Mouse (Mus musculus): ENCODE measurements around the gene Tnpo3. TPM values are rescaled to one million over a fixed set of nuclear protein-coding genes. Genes with fewer than 3 reads are reported as not detected.
"Not testable (repeated sequence)": the region's sequence is repeated elsewhere in the genome, so short reads cannot be mapped to it uniquely, and the experiment has no call there.

The Tnpo3 gene
- polyA plus RNA-seq, 1 experiment from 2014 or later = 91.3 TPM

GRCm38 (mm10) chr6:29581202-29581601, 28.5 kb downstream of the Tnpo3 start:
- ATAC-seq (ENCODE audit: insufficient number of reproducible peaks, insufficient read depth, low FRiP score, low read depth) = no peak
- 95% methylated on average over 3 of the region's 3 CpGs for WGBS
- Histone ChIP-seq H3K4me2 (replicated peaks; ENCODE audit: low read depth, low read length) (no peak overlapping the region), H3K9ac (replicated peaks; ENCODE audit: low read depth, low read length) (no peak overlapping the region), H3K4me3 (ENCODE audit: low read depth, low read length) (no peak overlapping the region), H3K4me1 (ENCODE audit: control insufficient read depth, insufficient read depth, low read length) (no peaks in the 10 kb centered on the region), H3K27me3 (ENCODE audit: control insufficient read depth, insufficient read depth, low read length) (no peaks in the 10 kb centered on the region), H3K9me3 (ENCODE audit: control insufficient read depth, low read depth, low read length) (0 out of 2 replicates have a peak, but pooled peaks cover 3% of the 10 kb centered on the region), H3K36me3 (ENCODE audit: control insufficient read depth, insufficient read depth, low read length) (peaks cover 68% of the 10 kb centered on the region), H3K27ac (ENCODE audit: low read length) (no peak overlapping the region)

- no peak overlapping the region for H3K27ac ChIP-seq (ENCODE audit: low read length)
- H3K4me2 ChIP-seq (replicated peaks; ENCODE audit: low read depth, low read length) = no peak overlapping the region
- ATAC-seq (ENCODE audit: insufficient number of reproducible peaks, insufficient read depth, low FRiP score, low read depth) = no peak
- H3K9ac ChIP-seq (replicated peaks; ENCODE audit: low read depth, low read length) = no peak overlapping the region
- no peaks in the 10 kb centered on the region for H3K4me1 ChIP-seq (ENCODE audit: control insufficient read depth, insufficient read depth, low read length)
- no peaks in the 10 kb centered on the region for H3K27me3 ChIP-seq (ENCODE audit: control insufficient read depth, insufficient read depth, low read length)
- WGBS = 88% methylated on average over 1 of the region's 1 CpGs
- 0 out of 2 replicates have a peak, but pooled peaks cover 3% of the 10 kb centered on the region for H3K9me3 ChIP-seq (ENCODE audit: control insufficient read depth, low read depth, low read length)
- H3K36me3 ChIP-seq (ENCODE audit: control insufficient read depth, insufficient read depth, low read length) = peaks cover 63% of the 10 kb centered on the region
- H3K4me3 ChIP-seq (ENCODE audit: low read depth, low read length) = no peak overlapping the region
Observed at GRCm38 (mm10) chr6:29580770-29581169, 28.9 kb downstream of the Tnpo3 start.

- not testable (repeated sequence) for H3K4me3 ChIP-seq (ENCODE audit: low read depth, low read length); H3K27me3 ChIP-seq (ENCODE audit: control insufficient read depth, insufficient read depth, low read length); H3K9me3 ChIP-seq (ENCODE audit: control insufficient read depth, low read depth, low read length); H3K27ac ChIP-seq (ENCODE audit: low read length); H3K4me2 ChIP-seq (replicated peaks; ENCODE audit: low read depth, low read length); ATAC-seq (ENCODE audit: insufficient number of reproducible peaks, insufficient read depth, low FRiP score, low read depth); H3K9ac ChIP-seq (replicated peaks; ENCODE audit: low read depth, low read length); H3K4me1 ChIP-seq (ENCODE audit: control insufficient read depth, insufficient read depth, low read length)
- WGBS = 93% methylated on average over 3 of the region's 3 CpGs
- H3K36me3 ChIP-seq (ENCODE audit: control insufficient read depth, insufficient read depth, low read length) = peaks cover 61% of the 10 kb centered on the region
Observed at GRCm38 (mm10) chr6:29576388-29576787, 33.3 kb downstream of the Tnpo3 start.

GRCm38 (mm10) chr6:29557112-29557511, 52.6 kb downstream of the Tnpo3 start:
- H3K36me3 ChIP-seq (ENCODE audit: control insufficient read depth, insufficient read depth, low read length) = peaks cover 61% of the 10 kb centered on the region
- H3K27me3 ChIP-seq (ENCODE audit: control insufficient read depth, insufficient read depth, low read length) = no peaks in the 10 kb centered on the region
- no peak for ATAC-seq (ENCODE audit: insufficient number of reproducible peaks, insufficient read depth, low FRiP score, low read depth)
- no peaks in the 10 kb centered on the region for H3K4me1 ChIP-seq (ENCODE audit: control insufficient read depth, insufficient read depth, low read length)
- H3K4me2 ChIP-seq (replicated peaks; ENCODE audit: low read depth, low read length) = no peak overlapping the region
- no peak overlapping the region for H3K9ac ChIP-seq (replicated peaks; ENCODE audit: low read depth, low read length)
- WGBS = 92% methylated on average over 2 of the region's 2 CpGs
- no peak overlapping the region for H3K27ac ChIP-seq (ENCODE audit: low read length)
- H3K9me3 ChIP-seq (ENCODE audit: control insufficient read depth, low read depth, low read length) = no peaks in the 10 kb centered on the region
- no peak overlapping the region for H3K4me3 ChIP-seq (ENCODE audit: low read depth, low read length)

GRCm38 (mm10) chr6:29552526-29552925, 57.2 kb downstream of the Tnpo3 start:
- H3K4me3 ChIP-seq (ENCODE audit: low read depth, low read length) = no peak overlapping the region
- H3K9me3 ChIP-seq (ENCODE audit: control insufficient read depth, low read depth, low read length) = no peaks in the 10 kb centered on the region
- WGBS = 51% methylated on average over 2 of the region's 2 CpGs
- H3K27me3 ChIP-seq (ENCODE audit: control insufficient read depth, insufficient read depth, low read length) = no peaks in the 10 kb centered on the region
- H3K27ac ChIP-seq (ENCODE audit: low read length) = no peak overlapping the region
- ATAC-seq (ENCODE audit: insufficient number of reproducible peaks, insufficient read depth, low FRiP score, low read depth) = no peak
- no peaks in the 10 kb centered on the region for H3K4me1 ChIP-seq (ENCODE audit: control insufficient read depth, insufficient read depth, low read length)
- H3K36me3 ChIP-seq (ENCODE audit: control insufficient read depth, insufficient read depth, low read length) = peaks cover 57% of the 10 kb centered on the region
- H3K4me2 ChIP-seq (replicated peaks; ENCODE audit: low read depth, low read length) = no peak overlapping the region
- no peak overlapping the region for H3K9ac ChIP-seq (replicated peaks; ENCODE audit: low read depth, low read length)

- 77% methylated on average over 1 of the region's 1 CpGs for WGBS
- Histone ChIP-seq H3K4me3 (ENCODE audit: low read depth, low read length) (no peak overlapping the region), H3K4me1 (ENCODE audit: control insufficient read depth, insufficient read depth, low read length) (no peaks in the 10 kb centered on the region), H3K27ac (ENCODE audit: low read length) (no peak overlapping the region), H3K27me3 (ENCODE audit: control insufficient read depth, insufficient read depth, low read length) (no peaks in the 10 kb centered on the region), H3K9me3 (ENCODE audit: control insufficient read depth, low read depth, low read length) (no peaks in the 10 kb centered on the region), H3K36me3 (ENCODE audit: control insufficient read depth, insufficient read depth, low read length) (peaks cover 45% of the 10 kb centered on the region), H3K4me2 (replicated peaks; ENCODE audit: low read depth, low read length) (no peak overlapping the region), H3K9ac (replicated peaks; ENCODE audit: low read depth, low read length) (no peak overlapping the region)
- ATAC-seq (ENCODE audit: insufficient number of reproducible peaks, insufficient read depth, low FRiP score, low read depth) = no peak
Observed at GRCm38 (mm10) chr6:29548086-29548485, 61.6 kb downstream of the Tnpo3 start.

GRCm38 (mm10) chr6:29547582-29547981, 62.1 kb downstream of the Tnpo3 start:
- Histone ChIP-seq H3K27ac (ENCODE audit: low read length) (no peak overlapping the region), H3K4me2 (replicated peaks; ENCODE audit: low read depth, low read length) (no peak overlapping the region), H3K9ac (replicated peaks; ENCODE audit: low read depth, low read length) (no peak overlapping the region), H3K9me3 (ENCODE audit: control insufficient read depth, low read depth, low read length) (no peaks in the 10 kb centered on the region), H3K4me3 (ENCODE audit: low read depth, low read length) (no peak overlapping the region), H3K36me3 (ENCODE audit: control insufficient read depth, insufficient read depth, low read length) (peaks cover 50% of the 10 kb centered on the region), H3K27me3 (ENCODE audit: control insufficient read depth, insufficient read depth, low read length) (no peaks in the 10 kb centered on the region), H3K4me1 (ENCODE audit: control insufficient read depth, insufficient read depth, low read length) (no peaks in the 10 kb centered on the region)
- no peak for ATAC-seq (ENCODE audit: insufficient number of reproducible peaks, insufficient read depth, low FRiP score, low read depth)

GRCm38 (mm10) chr6:29545611-29546010, 64.1 kb downstream of the Tnpo3 start:
- Histone ChIP-seq H3K9ac (replicated peaks; ENCODE audit: low read depth, low read length) (no peak overlapping the region), H3K27me3 (ENCODE audit: control insufficient read depth, insufficient read depth, low read length) (no peaks in the 10 kb centered on the region), H3K36me3 (ENCODE audit: control insufficient read depth, insufficient read depth, low read length) (peaks cover 42% of the 10 kb centered on the region), H3K4me1 (ENCODE audit: control insufficient read depth, insufficient read depth, low read length) (no peaks in the 10 kb centered on the region), H3K4me2 (replicated peaks; ENCODE audit: low read depth, low read length) (no peak overlapping the region), H3K27ac (ENCODE audit: low read length) (no peak overlapping the region), H3K4me3 (ENCODE audit: low read depth, low read length) (no peak overlapping the region), H3K9me3 (ENCODE audit: control insufficient read depth, low read depth, low read length) (no peaks in the 10 kb centered on the region)
- ATAC-seq (ENCODE audit: insufficient number of reproducible peaks, insufficient read depth, low FRiP score, low read depth) = no peak
- 97% methylated on average over 2 of the region's 2 CpGs for WGBS

- Histone ChIP-seq H3K27me3 (ENCODE audit: control insufficient read depth, insufficient read depth, low read length) (no peaks in the 10 kb centered on the region), H3K36me3 (ENCODE audit: control insufficient read depth, insufficient read depth, low read length) (peaks cover 30% of the 10 kb centered on the region), H3K4me3 (ENCODE audit: low read depth, low read length) (no peak overlapping the region), H3K4me2 (replicated peaks; ENCODE audit: low read depth, low read length) (no peak overlapping the region), H3K9ac (replicated peaks; ENCODE audit: low read depth, low read length) (no peak overlapping the region), H3K27ac (ENCODE audit: low read length) (no peak overlapping the region), H3K9me3 (ENCODE audit: control insufficient read depth, low read depth, low read length) (no peaks in the 10 kb centered on the region), H3K4me1 (ENCODE audit: control insufficient read depth, insufficient read depth, low read length) (no peaks in the 10 kb centered on the region)
- ATAC-seq (ENCODE audit: insufficient number of reproducible peaks, insufficient read depth, low FRiP score, low read depth) = no peak
- WGBS = 92% methylated on average over 1 of the region's 1 CpGs
Observed at GRCm38 (mm10) chr6:29540956-29541355, 68.7 kb downstream of the Tnpo3 start.

All from stomach, embryonic 14.5 days (tissue).